Mouse (Mus musculus) A20 (cell line): ENCODE measurements around the gene Fras1.

ENCODE experiments used
- DNase-seq: peaks from one replicate; pipeline ENCODE4 v3.0.0-alpha.2; 2011; ENCODE audit warnings: low read depth, low spot score

The Fras1 gene

GRCm38 (mm10) chr5:96373567-96373985 lies at the start of gene Fras1:
Gene Fras1 (plus strand): TSS chr5:96373955.
- no peak for DNase-seq

GRCm38 (mm10) chr5:96331048-96331737 lies 42.6 kb upstream of the Fras1 start:
- no peak for DNase-seq

- DNase-seq = no peak
Measured at GRCm38 (mm10) chr5:96331738-96332070, 42.1 kb upstream of the Fras1 start.

GRCm38 (mm10) chr5:96333963-96334362 lies 39.8 kb upstream of the Fras1 start:
- peak; percentile 32 for DNase-seq

GRCm38 (mm10) chr5:96340564-96340963 lies 33.2 kb upstream of the Fras1 start:
- DNase-seq = no peak

GRCm38 (mm10) chr5:96344983-96345382 lies 28.8 kb upstream of the Fras1 start:
- DNase-seq = no peak

GRCm38 (mm10) chr5:96351963-96352362 lies 21.8 kb upstream of the Fras1 start:
- DNase-seq = peak; percentile 45

GRCm38 (mm10) chr5:96363950-96364349 lies 9.8 kb upstream of the Fras1 start:
- DNase-seq = no peak

GRCm38 (mm10) chr5:96365590-96365989 lies 8.2 kb upstream of the Fras1 start:
- no peak for DNase-seq

- no peak for DNase-seq
Measured at GRCm38 (mm10) chr5:96367260-96367659, 6.5 kb upstream of the Fras1 start.

- DNase-seq = no peak
Measured at GRCm38 (mm10) chr5:96373106-96373505, 649 bp upstream of the Fras1 start.

- DNase-seq = no peak
Measured at GRCm38 (mm10) chr5:96373986-96374901, 489 bp downstream of the Fras1 start.

- no peak for DNase-seq
Measured at GRCm38 (mm10) chr5:96375391-96375831, 1.7 kb downstream of the Fras1 start.

- no peak for DNase-seq
Measured at GRCm38 (mm10) chr5:96376216-96376615, 2.5 kb downstream of the Fras1 start.

GRCm38 (mm10) chr5:96386138-96386933 lies 12.6 kb downstream of the Fras1 start:
- DNase-seq = no peak

GRCm38 (mm10) chr5:96388306-96388705 lies 14.6 kb downstream of the Fras1 start:
- no peak for DNase-seq

- DNase-seq = no peak
Measured at GRCm38 (mm10) chr5:96389963-96390623, 16.3 kb downstream of the Fras1 start.

- DNase-seq = no peak
Measured at GRCm38 (mm10) chr5:96391086-96391485, 17.3 kb downstream of the Fras1 start.

- no peak for DNase-seq
Measured at GRCm38 (mm10) chr5:96394947-96395346, 21.2 kb downstream of the Fras1 start.

GRCm38 (mm10) chr5:96395786-96396650 lies 22.3 kb downstream of the Fras1 start:
- no peak for DNase-seq
